Mouse (Mus musculus) MEL (cell line): ENCODE measurements around the gene 6030458C11Rik. TPM values are rescaled to one million over a fixed set of nuclear protein-coding genes. Genes with fewer than 3 reads are reported as not detected.
A peak's percentile ranks its signal among the peaks of the same experiment; 100 is the strongest.
"Not testable (repeated sequence)": the region's sequence is repeated elsewhere in the genome, so short reads cannot be mapped to it uniquely, and the experiment has no call there.

Source experiments
- DNase-seq: peaks from one replicate; pipeline ENCODE4 v3.0.0; 2011; ENCODE audit warnings: low read depth, low spot score
- H3K27ac ChIP-seq: 2 replicates; pipeline ENCODE4 v1.5.1; 2012; ENCODE audit warnings: low read depth, mild to moderate bottlenecking, control low read depth, low read length, moderate library complexity; ENCODE audit not compliant: control insufficient read depth
- H3K27me3 ChIP-seq, 2 experiments: fragments of 150-350 bp in 1 of 2; sonication (generic) in 1 of 2; 2 replicates each; pipeline ENCODE4 v1.6.1; 2012; ENCODE audit warnings: low read length in 2 of 2, mild to moderate bottlenecking in 2 of 2, improper control_type of control experiment in 1 of 2, moderate library complexity in 1 of 2; ENCODE audit not compliant: insufficient read depth in 2 of 2, control insufficient read depth in 1 of 2
- H3K36me3 ChIP-seq, 2 experiments: 2 replicates each; pipeline ENCODE4 v1.6.1; 2012 to 2014; ENCODE audit warnings: low read length in 2 of 2, improper control_type of control experiment in 1 of 2, inconsistent platforms in 1 of 2, mild to moderate bottlenecking in 1 of 2; ENCODE audit not compliant: insufficient read depth in 2 of 2, control insufficient read depth in 1 of 2
- H3K4me1 ChIP-seq, 2 experiments: fragments of 150-350 bp in 1 of 2; sonication (generic) in 1 of 2; 2 replicates each; pipeline ENCODE4 v1.6.1; 2012; ENCODE audit warnings: low read length in 2 of 2, improper control_type of control experiment in 1 of 2, mild to moderate bottlenecking in 1 of 2; ENCODE audit not compliant: insufficient read depth in 2 of 2, control insufficient read depth in 1 of 2
- H3K4me3 ChIP-seq, 2 experiments: fragments of 150-350 bp in 1 of 2; sonication (generic) in 1 of 2; 2 replicates each; pipeline ENCODE4 v1.5.1; 2012; ENCODE audit warnings: low read depth in 2 of 2, low read length in 2 of 2, mild to moderate bottlenecking in 2 of 2, moderate library complexity in 2 of 2, control low read depth in 1 of 2, improper control_type of control experiment in 1 of 2; ENCODE audit not compliant: control insufficient read depth in 1 of 2, insufficient read depth in 1 of 2
- H3K79me2 ChIP-seq: 2 replicates; pipeline ENCODE4 v1.6.1; 2012; ENCODE audit warnings: mild to moderate bottlenecking, low read length, moderate library complexity; ENCODE audit not compliant: control insufficient read depth, poor library complexity, insufficient read depth
- H3K9ac ChIP-seq: 2 replicates; pipeline ENCODE4 v1.6.1; 2012; ENCODE audit warnings: low read depth, mild to moderate bottlenecking, control low read depth, low read length, moderate library complexity; ENCODE audit not compliant: control insufficient read depth, poor library complexity, severe bottlenecking
- H3K9me3 ChIP-seq: fragments of 150-350 bp; sonication (generic); replicated peaks from 2 replicates; pipeline ENCODE4 v1.6.1; 2012; ENCODE audit warnings: mild to moderate bottlenecking, low read length, improper control_type of control experiment, moderate library complexity; ENCODE audit not compliant: insufficient read depth
- CHD2 ChIP-seq: IDR thresholded peaks from 2 replicates; pipeline ENCODE4 v1.6.1; 2011; ENCODE audit warnings: low read length, improper control_type of control experiment
- CTCF ChIP-seq, 3 experiments: IDR thresholded peaks in 2 of 3; conservative IDR thresholded peaks in 1 of 3; 2 replicates each; pipeline ENCODE4 v1.5.1; 2011 to 2012; ENCODE audit warnings: low read length in 3 of 3, low read depth in 2 of 3, mild to moderate bottlenecking in 2 of 3, improper control_type of control experiment in 1 of 3, inconsistent platforms in 1 of 3, mixed read lengths in 1 of 3, moderate library complexity in 1 of 3; ENCODE audit not compliant: control insufficient read depth in 1 of 3, insufficient read depth in 1 of 3, poor library complexity in 1 of 3, severe bottlenecking in 1 of 3
- ETS1 ChIP-seq: IDR thresholded peaks from 2 replicates; pipeline ENCODE4 v1.6.1; 2012; ENCODE audit warnings: low read depth, mild to moderate bottlenecking, inconsistent platforms, low read length, improper control_type of control experiment, moderate library complexity
- POLR2A ChIP-seq, 2 experiments: IDR thresholded peaks; 2 replicates each; pipeline ENCODE4 v1.6.1; 2011 to 2012; ENCODE audit warnings: low read length in 2 of 2, mild to moderate bottlenecking in 2 of 2, control low read depth in 1 of 2, improper control_type of control experiment in 1 of 2, low read depth in 1 of 2, moderate library complexity in 1 of 2; ENCODE audit not compliant: control insufficient read depth in 1 of 2, insufficient read depth in 1 of 2, poor library complexity in 1 of 2
- POLR2AphosphoS2 ChIP-seq: IDR thresholded peaks from 2 replicates; pipeline ENCODE4 v1.6.1; 2011; ENCODE audit warnings: low read length, improper control_type of control experiment
- TAL1 ChIP-seq: IDR thresholded peaks from 2 replicates; pipeline ENCODE4 v1.6.1; 2012; ENCODE audit warnings: mild to moderate bottlenecking, inconsistent platforms, low read length, moderate library complexity, mixed read lengths
- TBP ChIP-seq: IDR thresholded peaks from 2 replicates; pipeline ENCODE4 v1.8.0; 2011; ENCODE audit warnings: low read depth, low read length, improper control_type of control experiment
- ZKSCAN1 ChIP-seq: IDR thresholded peaks from 2 replicates; pipeline ENCODE4 v1.6.1; 2012; ENCODE audit warnings: low read depth, mild to moderate bottlenecking, inconsistent platforms, low read length, improper control_type of control experiment, moderate library complexity
- polyA plus RNA-seq, 2 experiments: library from polyadenylated mRNA; stranded (reverse) in 1 of 2; unstranded in 1 of 2; fragments of >175 nt in 1 of 2; fragments of >200 nt in 1 of 2; gene quantifications; 2 replicates each; pipeline versions ENCODE4 v1.2.1 to v1.2.4; 2012; ENCODE audit warnings: low replicate concordance in 2 of 2, low read depth in 1 of 2; ENCODE audit not compliant: insufficient read length in 2 of 2, insufficient read depth in 1 of 2, missing spikeins in 1 of 2
- total RNA-seq: library from RNA; depleted of rRNA; stranded (reverse); fragments of 300-350 nt; gene quantifications from 2 replicates; pipeline ENCODE4 v1.2.3, GENCODE M21; 2012

The 6030458C11Rik gene
- total and polyA plus RNA-seq, 3 experiments: 21.9 to 25.7 TPM; not detected in 1

GRCm38 (mm10) chr15:12805071-12805470 is 19.4 kb downstream of the 6030458C11Rik start:
- peaks cover 0 to 5% of the 10 kb centered on the region in 2 experiments; a peak in 2 of 4 replicates for H3K4me1 ChIP-seq
- no peaks in the 10 kb centered on the region for H3K27me3 ChIP-seq
- TF ChIP-seq POLR2A (IDR thresholded peaks at IDR 0.05; ENCODE audit: control insufficient read depth in 1 of 2, insufficient read depth in 1 of 2, low read depth in 1 of 2, low read length in 2 of 2, poor library complexity in 1 of 2) (0 out of 4 replicates have a peak, but pooled peaks of 1 of the 2 experiments have one; percentile 6), POLR2AphosphoS2 (peak; percentile 48; the same call in 1 of the 2 replicates), TBP (no peak)
- no peak overlapping the region for H3K27ac ChIP-seq
- H3K79me2 ChIP-seq: no peaks in the 10 kb centered on the region
- DNase-seq: no peak
- H3K36me3 ChIP-seq: peaks cover 3 to 13% of the 10 kb centered on the region in 2 experiments; a peak in 3 of 4 replicates
- no peaks in the 10 kb centered on the region for H3K9me3 ChIP-seq
- H3K9ac ChIP-seq: no peak overlapping the region
- no peak overlapping the region for H3K4me3 ChIP-seq

- H3K27ac ChIP-seq, H3K27me3 ChIP-seq, H3K9me3 ChIP-seq, H3K79me2 ChIP-seq, H3K36me3 ChIP-seq, DNase-seq: not testable (repeated sequence)
- H3K4me3 ChIP-seq: peak overlapping the region; percentile 31 to 55
- peak; percentile 55 for TF ChIP-seq ETS1
- TF ChIP-seq, all 39 proteins: peak for 1; not testable (repeated sequence) for 38
- not testable (repeated sequence) for H3K9ac ChIP-seq, H3K4me1 ChIP-seq
These were observed 23.3 kb downstream of the 6030458C11Rik start for GRCm38 (mm10) chr15:12801142-12801506.

- no peak for TF ChIP-seq TAL1
- TF ChIP-seq CTCF (IDR thresholded peaks at IDR 0.05 in 2 of 3, conservative IDR thresholded peaks at IDR 0.05 in 1 of 3; ENCODE audit: control insufficient read depth in 1 of 3, insufficient read depth in 1 of 3, low read depth in 2 of 3, low read length in 3 of 3, poor library complexity in 1 of 3, severe bottlenecking in 1 of 3): no peak
- no peak for TF ChIP-seq CHD2
- DNase-seq: no peak
- H3K79me2 ChIP-seq: no peaks in the 10 kb centered on the region
- no peaks in the 10 kb centered on the region for H3K36me3 ChIP-seq
- no peak overlapping the region for H3K27ac ChIP-seq
- H3K27me3 ChIP-seq: no peaks in the 10 kb centered on the region
- H3K4me3 ChIP-seq: peak overlapping the region; percentile 31 to 55
- no peaks in the 10 kb centered on the region for H3K9me3 ChIP-seq
- no peak overlapping the region for H3K9ac ChIP-seq
- H3K4me1 ChIP-seq: no peaks in the 10 kb centered on the region; a peak in 1 of 4 replicates
These were observed 23.9 kb downstream of the 6030458C11Rik start for GRCm38 (mm10) chr15:12800405-12801141.

GRCm38 (mm10) chr15:12798043-12798442 is 26.4 kb downstream of the 6030458C11Rik start:
- H3K36me3 ChIP-seq: no peaks in the 10 kb centered on the region
- no peak overlapping the region for H3K27ac ChIP-seq
- no peak for DNase-seq
- no peaks in the 10 kb centered on the region for H3K9me3 ChIP-seq
- no peaks in the 10 kb centered on the region; a peak in 1 of 4 replicates for H3K4me1 ChIP-seq
- no peak overlapping the region for H3K9ac ChIP-seq
- H3K27me3 ChIP-seq: no peaks in the 10 kb centered on the region
- no peak for TF ChIP-seq ZKSCAN1
- H3K4me3 ChIP-seq: no peak overlapping the region
- no peaks in the 10 kb centered on the region for H3K79me2 ChIP-seq
